Mouse (Mus musculus) hindbrain, embryonic 16.5 days (tissue): ENCODE measurements around the gene C2cd6. TPM values are rescaled to one million over a fixed set of nuclear protein-coding genes. Genes with fewer than 3 reads are reported as not detected.
A peak's percentile ranks its signal among the peaks of the same experiment; 100 is the strongest.

Source experiments
- ATAC-seq: fragments of 200-750 bp; cut with Nextera tagmentation; 2 replicates; pipeline ENCODE4 v1.8.0; 2017; ENCODE audit warnings: moderate TSS enrichment, moderate library complexity
- H3K27ac ChIP-seq: fragments of 300-500 bp; sonication (generic); 2 replicates; pipeline ENCODE4 v1.5.1; 2014; ENCODE audit warnings: low read depth, mild to moderate bottlenecking, control low read depth, low read length, moderate library complexity
- H3K27me3 ChIP-seq: fragments of 300-500 bp; sonication (generic); replicated peaks from 2 replicates; pipeline ENCODE4 v1.6.1; 2014; ENCODE audit warnings: low read length; ENCODE audit not compliant: control insufficient read depth, insufficient read depth
- H3K36me3 ChIP-seq: fragments of 300-500 bp; sonication (generic); 2 replicates; pipeline ENCODE4 v1.6.1; 2014; ENCODE audit warnings: mild to moderate bottlenecking, low read length, moderate library complexity, mixed read lengths; ENCODE audit not compliant: control insufficient read depth, insufficient read depth
- H3K4me1 ChIP-seq: fragments of 300-500 bp; sonication (generic); 2 replicates; pipeline ENCODE4 v1.6.1; 2014; ENCODE audit warnings: low read depth, low read length; ENCODE audit not compliant: control insufficient read depth, insufficient read depth
- H3K4me2 ChIP-seq: fragments of 300-500 bp; sonication (generic); 2 replicates; pipeline ENCODE4 v1.6.1; 2014; ENCODE audit warnings: mild to moderate bottlenecking, low read length, control low read depth, moderate library complexity
- H3K4me3 ChIP-seq: fragments of 300-500 bp; sonication (generic); 2 replicates; pipeline ENCODE4 v1.5.1; 2014; ENCODE audit warnings: mild to moderate bottlenecking, low read length, control low read depth, moderate library complexity
- H3K9ac ChIP-seq: fragments of 300-500 bp; sonication (generic); 2 replicates; pipeline ENCODE4 v1.6.1; 2014; ENCODE audit warnings: low read depth, mild to moderate bottlenecking, control low read depth, low read length, moderate library complexity
- H3K9me3 ChIP-seq: fragments of 300-500 bp; sonication (generic); 2 replicates; pipeline ENCODE4 v1.6.1; 2014; ENCODE audit warnings: mild to moderate bottlenecking, low read length, moderate library complexity; ENCODE audit not compliant: control insufficient read depth
- WGBS: fragments of 180-500 bp; shearing (Covaris S2); extraction: QIAGEN DNeasy Blood & Tissue Kit; methylation state at CpG from one replicate; pipeline ENCODE4 v1.1.7; 2014; 5-methylcytosine and 5-hydroxymethylcytosine counted together
- polyA plus RNA-seq: library from polyadenylated mRNA; unstranded; fragments of >200 nt; fragmentation: Nextera tagmentation; extraction: Ambion mirVana; gene quantifications from 2 replicates; pipeline ENCODE4 v1.2.1, GENCODE M21; 2015

The C2cd6 gene
- not detected in 2 replicates for polyA plus RNA-seq

GRCm38 (mm10) chr1:59094705-59095104, at the start of gene C2cd6:
Gene C2cd6, minus strand, starts transcription at chr1:59094900.
- Histone ChIP-seq H3K9me3 (no peaks in the 10 kb centered on the region), H3K4me3 (no peak within 1 kb of the TSS), H3K27me3 (no peaks in the 10 kb centered on the region), H3K4me1 (no peaks in the 10 kb centered on the region), H3K27ac (no peak within 1 kb of the TSS), H3K9ac (no peak within 1 kb of the TSS), H3K4me2 (no peak within 1 kb of the TSS), H3K36me3 (no peaks in the 10 kb centered on the region)
- ATAC-seq: no peak
- 94% methylated on average over 19 of the region's 19 CpGs for WGBS

DNA sequence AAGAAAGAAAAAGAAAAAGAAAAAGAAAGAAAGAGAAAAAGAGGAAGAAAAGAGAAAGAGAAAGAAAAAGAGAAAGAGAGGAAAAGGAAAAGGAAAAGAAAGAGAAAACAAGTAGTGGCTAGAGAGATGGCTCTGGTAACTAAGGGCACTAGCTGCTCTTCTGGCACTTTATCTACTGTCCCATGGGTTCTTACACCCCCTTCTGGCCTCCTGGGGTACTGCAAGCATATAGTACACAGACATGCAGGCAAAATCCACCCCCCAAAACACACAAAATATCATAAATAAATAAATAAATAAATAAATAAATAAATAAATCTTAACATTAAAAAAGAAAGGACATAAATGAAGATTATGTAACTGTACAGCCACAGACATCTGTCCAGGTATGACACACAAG, 48.1 kb upstream of the C2cd6 start:
- no peak overlapping the region for H3K4me2 ChIP-seq
- no peaks in the 10 kb centered on the region for H3K27me3 ChIP-seq
- ATAC-seq: no peak

GRCm38 (mm10) chr1:59134419-59134818, 39.7 kb upstream of the C2cd6 start:
- Histone ChIP-seq H3K9ac (no peak overlapping the region), H3K36me3 (no peaks in the 10 kb centered on the region), H3K9me3 (no peaks in the 10 kb centered on the region), H3K4me1 (no peaks in the 10 kb centered on the region), H3K27me3 (no peaks in the 10 kb centered on the region), H3K27ac (no peak overlapping the region), H3K4me2 (no peak overlapping the region), H3K4me3 (no peak overlapping the region)
- WGBS: 82% methylated on average over 5 of the region's 5 CpGs
- no peak for ATAC-seq

More for the DNA sequence above, 48.1 kb upstream of the C2cd6 start:
- H3K4me3 ChIP-seq: no peak overlapping the region
- H3K9ac ChIP-seq: no peak overlapping the region
- H3K4me1 ChIP-seq: no peaks in the 10 kb centered on the region
- H3K9me3 ChIP-seq: no peaks in the 10 kb centered on the region
- H3K36me3 ChIP-seq: no peaks in the 10 kb centered on the region
- H3K27ac ChIP-seq: no peak overlapping the region

DNA sequence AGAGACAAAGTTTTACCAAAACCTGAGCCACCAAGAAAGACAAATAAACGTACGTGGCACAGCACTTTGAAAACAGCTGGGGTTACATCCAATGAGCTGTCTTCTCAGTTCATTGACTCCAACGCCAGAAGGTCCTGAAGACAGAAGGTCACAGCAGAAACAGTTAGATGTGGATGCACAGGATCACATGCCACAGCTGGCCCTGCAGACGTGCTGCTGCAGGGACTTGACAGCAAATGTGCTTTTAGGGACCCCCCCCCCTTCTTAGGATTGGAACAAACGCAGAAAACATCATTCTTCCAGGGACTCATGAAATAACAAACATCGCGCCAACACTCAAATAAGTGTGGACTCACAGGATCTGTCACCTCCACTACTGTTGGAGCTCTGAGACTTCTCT, 34.2 kb upstream of the C2cd6 start:
- no peak overlapping the region for H3K27ac ChIP-seq
- H3K9me3 ChIP-seq: no peaks in the 10 kb centered on the region
- no peak overlapping the region for H3K4me3 ChIP-seq
- no peaks in the 10 kb centered on the region for H3K4me1 ChIP-seq
- H3K27me3 ChIP-seq: no peaks in the 10 kb centered on the region
- H3K4me2 ChIP-seq: no peak overlapping the region
- H3K36me3 ChIP-seq: no peaks in the 10 kb centered on the region
- 72% methylated on average over 7 of the region's 7 CpGs for WGBS
- H3K9ac ChIP-seq: no peak overlapping the region
- ATAC-seq: no peak

- no peak overlapping the region for H3K27ac ChIP-seq
- H3K9me3 ChIP-seq: no peaks in the 10 kb centered on the region
- no peaks in the 10 kb centered on the region for H3K27me3 ChIP-seq
- H3K9ac ChIP-seq: no peak overlapping the region
- 76% methylated on average over 5 of the region's 5 CpGs for WGBS
- no peaks in the 10 kb centered on the region for H3K36me3 ChIP-seq
- H3K4me1 ChIP-seq: no peaks in the 10 kb centered on the region
- no peak for ATAC-seq
- no peak overlapping the region for H3K4me2 ChIP-seq
- H3K4me3 ChIP-seq: no peak overlapping the region
These were observed 30.9 kb upstream of the C2cd6 start for GRCm38 (mm10) chr1:59125558-59125957.

GRCm38 (mm10) chr1:59119720-59120457, 25.2 kb upstream of the C2cd6 start, which contains the start of gene Tmem237:
Gene Tmem237, minus strand, starts transcription at chr1:59120408.
- H3K9me3 ChIP-seq: no peaks in the 10 kb centered on the region
- H3K9ac ChIP-seq: peak within 1 kb of the TSS; percentile 97
- H3K27ac ChIP-seq: peak within 1 kb of the TSS; percentile 96
- peak within 1 kb of the TSS; percentile 93 for H3K4me2 ChIP-seq
- peak; percentile 99 for ATAC-seq
- H3K27me3 ChIP-seq: no peaks in the 10 kb centered on the region
- peaks cover 6% of the 10 kb centered on the region for H3K4me1 ChIP-seq
- peak within 1 kb of the TSS; percentile 80 for H3K4me3 ChIP-seq
- no peaks in the 10 kb centered on the region; the same call in none of the 2 replicates for H3K36me3 ChIP-seq
- under 1% methylated on average over 69 of the region's 74 CpGs for WGBS

DNA sequence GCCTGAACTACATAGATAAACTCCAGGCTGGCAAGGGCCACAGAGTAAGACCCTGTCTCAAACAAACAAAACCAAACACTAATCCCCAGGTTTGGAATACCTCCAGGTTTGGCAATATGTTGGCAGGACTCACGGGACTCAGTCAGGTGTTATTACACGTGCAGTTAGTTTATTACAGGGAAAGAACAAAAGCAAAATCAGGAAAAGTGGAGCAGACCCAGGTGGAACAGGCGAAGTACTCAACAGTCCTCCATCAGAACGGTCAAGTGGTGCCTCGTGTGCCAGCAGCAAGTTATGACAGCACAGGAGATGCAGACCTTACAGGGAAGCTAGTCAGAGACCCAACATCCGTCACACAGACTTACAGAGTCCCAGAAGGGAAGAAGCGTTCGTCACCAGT, 15.8 kb upstream of the C2cd6 start:
- Histone ChIP-seq H3K4me1 (no peaks in the 10 kb centered on the region), H3K4me2 (no peak overlapping the region), H3K27me3 (no peaks in the 10 kb centered on the region), H3K9ac (no peak overlapping the region), H3K4me3 (no peak overlapping the region), H3K9me3 (no peaks in the 10 kb centered on the region), H3K27ac (no peak overlapping the region), H3K36me3 (peaks cover 37% of the 10 kb centered on the region)
- WGBS: 88% methylated on average over 8 of the region's 8 CpGs
- ATAC-seq: no peak

- H3K9ac ChIP-seq: no peak overlapping the region
- no peak overlapping the region for H3K4me3 ChIP-seq
- H3K27ac ChIP-seq: no peak overlapping the region
- H3K36me3 ChIP-seq: peaks cover 13% of the 10 kb centered on the region
- no peaks in the 10 kb centered on the region for H3K27me3 ChIP-seq
- ATAC-seq: no peak
- no peak overlapping the region for H3K4me2 ChIP-seq
- H3K9me3 ChIP-seq: no peaks in the 10 kb centered on the region
- WGBS: 94% methylated on average over 6 of the region's 6 CpGs
- no peaks in the 10 kb centered on the region for H3K4me1 ChIP-seq
These were observed 7.4 kb upstream of the C2cd6 start for GRCm38 (mm10) chr1:59102071-59102470.

- H3K27ac ChIP-seq: no peak overlapping the region
- H3K4me3 ChIP-seq: no peak overlapping the region
- ATAC-seq: no peak
- H3K9me3 ChIP-seq: no peaks in the 10 kb centered on the region
- no peaks in the 10 kb centered on the region for H3K4me1 ChIP-seq
- no peak overlapping the region for H3K9ac ChIP-seq
- no peak overlapping the region for H3K4me2 ChIP-seq
- H3K36me3 ChIP-seq: peaks cover 7% of the 10 kb centered on the region
- H3K27me3 ChIP-seq: no peaks in the 10 kb centered on the region
- WGBS: 90% methylated on average over 5 of the region's 5 CpGs
These were observed 6.3 kb upstream of the C2cd6 start for GRCm38 (mm10) chr1:59101020-59101419.
